Mouse (Mus musculus) common myeloid progenitor, adult 5-6 weeks (primary cell): Measurements from ENCODE around the gene Il17rd. TPM values are rescaled to one million over a fixed set of nuclear protein-coding genes. Genes with fewer than 3 reads are reported as not detected.

Experiments used
- ATAC-seq: replicated peaks from 2 replicates; pipeline ENCODE4 v1.8.0; 2016; ENCODE audit warnings: low read depth, mild to moderate bottlenecking, moderate TSS enrichment, inconsistent platforms; ENCODE audit not compliant: poor library complexity, severe bottlenecking
- total RNA-seq: library from RNA; stranded (forward); fragments of 200-1000, 187-1606 nt; gene quantifications from 2 replicates; pipeline ENCODE4 v1.2.3, GENCODE M21; 2017

The Il17rd gene
- total RNA-seq: not detected in 2 replicates

GRCm38 (mm10) chr14:27038783-27039182, at the start of gene Il17rd:
Gene Il17rd (plus strand): TSS chr14:27038941.
- peak; percentile 71 for ATAC-seq

GRCm38 (mm10) chr14:26991622-26992021, 47.1 kb upstream of the Il17rd start:
- ATAC-seq: no peak

GRCm38 (mm10) chr14:26993427-26993826, 45.3 kb upstream of the Il17rd start:
- ATAC-seq: no peak

GRCm38 (mm10) chr14:26994211-26994741, 44.5 kb upstream of the Il17rd start, which contains the start of gene Hesx1:
Gene Hesx1 (plus strand): TSS chr14:26994416.
- ATAC-seq: peak; percentile 91

GRCm38 (mm10) chr14:26996257-26996656, 42.5 kb upstream of the Il17rd start:
- no peak for ATAC-seq

GRCm38 (mm10) chr14:27000386-27000785, 38.4 kb upstream of the Il17rd start:
- no peak for ATAC-seq

- no peak for ATAC-seq
Observed at GRCm38 (mm10) chr14:27004906-27005305, 33.8 kb upstream of the Il17rd start.

GRCm38 (mm10) chr14:27005937-27006336, 32.8 kb upstream of the Il17rd start:
- no peak for ATAC-seq

- ATAC-seq: no peak
Observed at GRCm38 (mm10) chr14:27011561-27011960, 27.2 kb upstream of the Il17rd start.

- no peak for ATAC-seq
Observed at GRCm38 (mm10) chr14:27013658-27014057, 25.1 kb upstream of the Il17rd start.

GRCm38 (mm10) chr14:27017936-27018335, 20.8 kb upstream of the Il17rd start:
- no peak for ATAC-seq

- no peak for ATAC-seq
Observed at GRCm38 (mm10) chr14:27019850-27020249, 18.9 kb upstream of the Il17rd start.

- 0 out of 2 replicates have a peak, but pooled peaks have one; percentile 43 for ATAC-seq
Observed at GRCm38 (mm10) chr14:27022876-27023275, 15.9 kb upstream of the Il17rd start.

- ATAC-seq: peak; percentile 95
Observed at GRCm38 (mm10) chr14:27024664-27025063, 14.1 kb upstream of the Il17rd start.

- ATAC-seq: peak; percentile 84
Observed at GRCm38 (mm10) chr14:27029771-27030173, 9.0 kb upstream of the Il17rd start.

GRCm38 (mm10) chr14:27031142-27031541, 7.6 kb upstream of the Il17rd start:
- ATAC-seq: peak; percentile 66

GRCm38 (mm10) chr14:27037513-27037912, 1.2 kb upstream of the Il17rd start:
- ATAC-seq: no peak

- no peak for ATAC-seq
Observed at GRCm38 (mm10) chr14:27039281-27040248, 824 bp downstream of the Il17rd start.

- ATAC-seq: no peak
Observed at GRCm38 (mm10) chr14:27040451-27040850, 1.7 kb downstream of the Il17rd start.

- peak; percentile 64 for ATAC-seq
Observed at GRCm38 (mm10) chr14:27042280-27042983, 3.7 kb downstream of the Il17rd start.

- no peak for ATAC-seq
Observed at GRCm38 (mm10) chr14:27043416-27043815, 4.7 kb downstream of the Il17rd start.
